Comparison of ENCODE assay signal across 26 mouse cellular contexts in the genomic region with DNA sequence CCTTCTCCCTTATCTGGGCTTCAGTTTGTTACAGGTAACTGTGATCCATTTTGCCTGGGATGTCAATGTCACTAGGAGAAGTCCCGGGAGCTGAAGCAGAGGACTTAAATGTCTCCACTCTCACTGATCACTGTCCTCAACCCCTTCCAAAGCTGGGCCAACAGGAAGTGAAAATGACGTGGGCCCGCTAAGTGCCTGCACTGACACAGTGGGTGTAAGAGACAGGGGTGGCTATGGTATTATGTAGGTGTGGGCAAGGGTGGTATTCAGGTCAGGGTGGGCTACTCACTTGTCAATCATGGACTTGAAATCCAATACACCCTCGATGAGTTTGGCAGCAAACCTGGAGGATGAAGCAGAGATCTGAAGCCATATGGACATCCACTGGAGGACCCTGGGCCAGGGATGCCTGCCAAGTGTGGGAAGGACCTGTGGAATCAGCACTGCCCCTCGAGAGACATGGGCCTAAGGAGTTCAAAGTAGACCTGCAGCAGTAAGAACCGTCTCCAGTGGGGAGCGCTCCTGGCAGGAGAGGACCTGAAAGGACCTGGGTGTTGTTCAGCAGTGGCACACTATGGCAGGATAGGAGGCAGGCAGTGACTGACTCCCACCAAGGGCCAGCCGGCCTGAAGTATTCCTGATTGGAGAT. TPM values are rescaled to one million over a fixed set of nuclear protein-coding genes. Genes with fewer than 3 reads are reported as not detected.
DNase-seq lines count a peak whose midpoint lies in the region; ATAC-seq and TF ChIP-seq lines count a peak whose summit lies in the region.
"Had no signal": no experiment of that assay in that cellular context is flagged by ENCODE, and none has a peak within 500 bp of the region (broad histone marks: within the 10 kb centered on the region; RNA-seq: fewer than 3 reads in every experiment).

No protein-coding gene starts in this region.

- TF ChIP-seq EP300 in liver, postnatal 0 days (IDR thresholded peaks at IDR 0.05; ENCODE audit: low read depth) = no peak

- no peak overlapping the region for H3K9ac ChIP-seq in heart, embryonic 13.5 days
- peak overlapping the region; percentile 34 for H3K9ac ChIP-seq in liver, postnatal 0 days (replicated peaks)
- no peak overlapping the region for H3K9ac ChIP-seq in liver, embryonic 12.5 days
- no peak overlapping the region; the same call in 1 of the 2 replicates for H3K9ac ChIP-seq in intestine, embryonic 16.5 days (ENCODE audit: low read depth, low read length)
- H3K9ac ChIP-seq: heart, embryonic 12.5 days; hindbrain, embryonic 12.5 days; midbrain, embryonic 15.5 days; neural tube, embryonic 13.5 days; stomach, embryonic 15.5 days had no signal

- no peak overlapping the region for H3K4me2 ChIP-seq in heart, embryonic 13.5 days
- no peak overlapping the region for H3K4me2 ChIP-seq in liver, postnatal 0 days (ENCODE audit: low read depth, low read length)
- no peak overlapping the region for H3K4me2 ChIP-seq in liver, embryonic 12.5 days
- H3K4me2 ChIP-seq in intestine, embryonic 16.5 days (ENCODE audit: low read depth, low read length) = no peak overlapping the region
- H3K4me2 ChIP-seq: heart, embryonic 12.5 days; hindbrain, embryonic 12.5 days; liver, embryonic 11.5 days; midbrain, embryonic 15.5 days; neural tube, embryonic 13.5 days; stomach, embryonic 15.5 days had no signal

- no peak for TF ChIP-seq CTCF in liver, postnatal 0 days (IDR thresholded peaks at IDR 0.05; ENCODE audit: low read depth)

- 0 out of 2 replicates have a peak overlapping the region, but pooled peaks have one; percentile 26 for H3K27ac ChIP-seq in heart, embryonic 13.5 days (replicated peaks)
- no peak overlapping the region for H3K27ac ChIP-seq in liver, postnatal 0 days (ENCODE audit: low read depth)
- no peak overlapping the region for H3K27ac ChIP-seq in liver, embryonic 12.5 days
- H3K27ac ChIP-seq in intestine, embryonic 16.5 days (ENCODE audit: low read length) = peak overlapping the region; percentile 61
- H3K27ac ChIP-seq: forebrain, embryonic 10.5 days; hindbrain, embryonic 12.5 days; layer of hippocampus, adult 2 months; midbrain, embryonic 15.5 days; neural tube, embryonic 13.5 days; stomach, embryonic 15.5 days had no signal

- no peak for ATAC-seq in heart, embryonic 13.5 days (ENCODE audit: extremely low read depth, insufficient number of reproducible peaks, low FRiP score, low TSS enrichment)
- no peak for ATAC-seq in liver, postnatal 0 days
- no peak for ATAC-seq in liver, embryonic 12.5 days
- ATAC-seq in intestine, embryonic 16.5 days = no peak; the same call in 1 of the 2 replicates
- ATAC-seq: activated CD4-positive, CD25-positive, alpha-beta regulatory T cell, adult 4 months; forebrain, embryonic 16.5 days; inflammation-experienced regulatory T-cells, adult 6 months; midbrain, embryonic 15.5 days had no signal

- no peaks in the 10 kb centered on the region for H3K9me3 ChIP-seq in heart, embryonic 13.5 days
- H3K9me3 ChIP-seq in liver, postnatal 0 days (ENCODE audit: low read length) = no peaks in the 10 kb centered on the region
- H3K9me3 ChIP-seq in liver, embryonic 12.5 days (replicated peaks) = no peaks in the 10 kb centered on the region
- H3K9me3 ChIP-seq in intestine, embryonic 16.5 days (ENCODE audit: control insufficient read depth, low read length) = no peaks in the 10 kb centered on the region
- H3K9me3 ChIP-seq: forebrain, embryonic 10.5 days; heart, embryonic 12.5 days; hindbrain, embryonic 12.5 days; midbrain, embryonic 15.5 days; neural tube, embryonic 13.5 days; stomach, embryonic 15.5 days had no signal

- 77% methylated on average over 8 of the region's 8 CpGs for WGBS in heart, embryonic 13.5 days
- WGBS in liver, postnatal 0 days (ENCODE audit: insufficient replicate concordance) = 75% methylated on average over 8 of the region's 8 CpGs
- 67% methylated on average over 8 of the region's 8 CpGs for WGBS in liver, embryonic 12.5 days (ENCODE audit: insufficient replicate concordance)
- 82% methylated on average over 8 of the region's 8 CpGs for WGBS in intestine, embryonic 16.5 days

- no peak for DNase-seq in heart, adult 18-20 months
- no peak for DNase-seq in liver, postnatal 0 days
- no peak for DNase-seq in testis, postnatal 10 days (ENCODE audit: low spot score)
- DNase-seq in adrenal gland, postnatal 25 days = no peak
- DNase-seq: adrenal gland, adult 8-10 months; cerebellum, adult 9-11 months; lung, adult 2 months; lung, postnatal 14 days; retina, postnatal 1 day; right cerebral cortex, postnatal 25 days; thymus, adult 18-20 months; thymus, postnatal 36 days had no signal

- no peak overlapping the region for H3K4me3 ChIP-seq in heart, embryonic 13.5 days
- H3K4me3 ChIP-seq in liver, postnatal 0 days (ENCODE audit: low read depth, low read length) = no peak overlapping the region
- no peak overlapping the region for H3K4me3 ChIP-seq in liver, embryonic 12.5 days
- H3K4me3 ChIP-seq in intestine, embryonic 16.5 days (ENCODE audit: low read length) = no peak overlapping the region
- H3K4me3 ChIP-seq: forebrain, embryonic 10.5 days; heart, embryonic 12.5 days; hindbrain, embryonic 12.5 days; layer of hippocampus, adult 2 months; midbrain, embryonic 15.5 days; neural tube, embryonic 13.5 days; stomach, embryonic 15.5 days had no signal

- H3K4me1 ChIP-seq in heart, embryonic 13.5 days = peaks cover 19% of the 10 kb centered on the region
- peaks cover 19% of the 10 kb centered on the region for H3K4me1 ChIP-seq in liver, postnatal 0 days (ENCODE audit: insufficient read depth)
- H3K4me1 ChIP-seq in liver, embryonic 12.5 days = peaks cover 23% of the 10 kb centered on the region
- H3K4me1 ChIP-seq in intestine, embryonic 16.5 days (ENCODE audit: control insufficient read depth, insufficient read depth, low read length) = peaks cover 4% of the 10 kb centered on the region; the same call in 1 of the 2 replicates
- H3K4me1 ChIP-seq: stomach, embryonic 15.5 days had no signal

- no peaks in the 10 kb centered on the region for H3K27me3 ChIP-seq in heart, embryonic 13.5 days (replicated peaks)
- no peaks in the 10 kb centered on the region for H3K27me3 ChIP-seq in liver, postnatal 0 days (ENCODE audit: insufficient read depth, low read length)
- H3K27me3 ChIP-seq in liver, embryonic 12.5 days (replicated peaks) = no peaks in the 10 kb centered on the region
- H3K27me3 ChIP-seq in intestine, embryonic 16.5 days (replicated peaks; ENCODE audit: control insufficient read depth, insufficient read depth, low read length) = no peaks in the 10 kb centered on the region
- H3K27me3 ChIP-seq: heart, embryonic 12.5 days; hindbrain, embryonic 12.5 days; midbrain, embryonic 15.5 days; neural tube, embryonic 13.5 days; stomach, embryonic 15.5 days had no signal

- peaks cover 86% of the 10 kb centered on the region for H3K36me3 ChIP-seq in heart, embryonic 13.5 days
- H3K36me3 ChIP-seq in liver, postnatal 0 days (replicated peaks; ENCODE audit: insufficient read depth, low read length) = peaks cover 71% of the 10 kb centered on the region
- peaks cover 89% of the 10 kb centered on the region for H3K36me3 ChIP-seq in liver, embryonic 12.5 days
- no peaks in the 10 kb centered on the region; the same call in 1 of the 2 replicates for H3K36me3 ChIP-seq in intestine, embryonic 16.5 days (ENCODE audit: control insufficient read depth, insufficient read depth, low read length)

RNA-seq across cellular contexts. Expression of gene Crat, which starts 7.0 kb away (rescaled TPM):
- 74.5 and 76.8 TPM in 2 replicates for polyA plus RNA-seq in heart, embryonic 13.5 days (2015; fragmentation: Nextera tagmentation; extraction: Ambion mirVana)
- 100 to 1,000 TPM; 507 to 509 TPM for total RNA-seq in heart, adult 18-20 months (2021)
- 57.5 and 64.3 TPM in 2 replicates for polyA plus RNA-seq in liver, postnatal 0 days (2015; fragmentation: Nextera tagmentation; extraction: Ambion mirVana)
- 26.0 and 28.6 TPM in 2 replicates for polyA plus RNA-seq in liver, embryonic 12.5 days (2016; fragmentation: Nextera tagmentation; extraction: Ambion mirVana)
- 25.9 and 29.4 TPM in 2 replicates for polyA plus RNA-seq in intestine, embryonic 16.5 days (2015; fragmentation: Nextera tagmentation; extraction: Ambion mirVana)
- total RNA-seq in adrenal gland, postnatal 25 days (2021) = 130 and 142 TPM in 2 replicates

RNA-seq across cellular contexts. Expression of gene Ptpa, which starts 7.3 kb away (rescaled TPM):
- 100.0 and 109 TPM in 2 replicates for polyA plus RNA-seq in heart, embryonic 13.5 days (2015; fragmentation: Nextera tagmentation; extraction: Ambion mirVana)
- total RNA-seq in heart, adult 18-20 months (2021) = 10 to 100 TPM; 81.6 to 96.7 TPM
- polyA plus RNA-seq in liver, postnatal 0 days (2015; fragmentation: Nextera tagmentation; extraction: Ambion mirVana) = 65.6 and 76.8 TPM in 2 replicates
- polyA plus RNA-seq in liver, embryonic 12.5 days (2016; fragmentation: Nextera tagmentation; extraction: Ambion mirVana) = 168 and 173 TPM in 2 replicates
- polyA plus RNA-seq in intestine, embryonic 16.5 days (2015; fragmentation: Nextera tagmentation; extraction: Ambion mirVana) = 120 and 132 TPM in 2 replicates
- 130 and 145 TPM in 2 replicates for total RNA-seq in adrenal gland, postnatal 25 days (2021)

RNA-seq across cellular contexts. Expression of gene Dolpp1, which starts 16.5 kb away (rescaled TPM):
- polyA plus RNA-seq in heart, embryonic 13.5 days (2015; fragmentation: Nextera tagmentation; extraction: Ambion mirVana) = 18.8 and 23.2 TPM in 2 replicates
- total RNA-seq in heart, adult 18-20 months (2021) = 1 to 10 TPM; 6.4 to 7.8 TPM
- polyA plus RNA-seq in liver, postnatal 0 days (2015; fragmentation: Nextera tagmentation; extraction: Ambion mirVana) = 12.0 and 12.2 TPM in 2 replicates
- polyA plus RNA-seq in liver, embryonic 12.5 days (2016; fragmentation: Nextera tagmentation; extraction: Ambion mirVana) = 23.5 and 24.3 TPM in 2 replicates
- 59.4 and 63.3 TPM in 2 replicates for polyA plus RNA-seq in intestine, embryonic 16.5 days (2015; fragmentation: Nextera tagmentation; extraction: Ambion mirVana)
- total RNA-seq in adrenal gland, postnatal 25 days (2021) = 22.3 and 28.5 TPM in 2 replicates

RNA-seq across cellular contexts. Expression of gene Miga2, which starts 44.5 kb away (rescaled TPM):
- 28.9 and 31.4 TPM in 2 replicates for polyA plus RNA-seq in heart, embryonic 13.5 days (2015; fragmentation: Nextera tagmentation; extraction: Ambion mirVana)
- 10 to 100 TPM; 83.0 to 85.6 TPM for total RNA-seq in heart, adult 18-20 months (2021)
- 7.6 and 8.2 TPM in 2 replicates for polyA plus RNA-seq in liver, postnatal 0 days (2015; fragmentation: Nextera tagmentation; extraction: Ambion mirVana)
- 12.7 and 13.6 TPM in 2 replicates for polyA plus RNA-seq in liver, embryonic 12.5 days (2016; fragmentation: Nextera tagmentation; extraction: Ambion mirVana)
- polyA plus RNA-seq in intestine, embryonic 16.5 days (2015; fragmentation: Nextera tagmentation; extraction: Ambion mirVana) = 23.1 and 24.7 TPM in 2 replicates
- total RNA-seq in adrenal gland, postnatal 25 days (2021) = 65.4 and 83.5 TPM in 2 replicates

RNA-seq across cellular contexts. Expression of gene Sh3glb2, which starts 49.4 kb away (rescaled TPM):
- 122 and 124 TPM in 2 replicates for polyA plus RNA-seq in heart, embryonic 13.5 days (2015; fragmentation: Nextera tagmentation; extraction: Ambion mirVana)
- 10 to 100 TPM; 34.6 to 42.9 TPM for total RNA-seq in heart, adult 18-20 months (2021)
- 13.9 and 14.4 TPM in 2 replicates for polyA plus RNA-seq in liver, postnatal 0 days (2015; fragmentation: Nextera tagmentation; extraction: Ambion mirVana)
- 30.3 and 33.7 TPM in 2 replicates for polyA plus RNA-seq in liver, embryonic 12.5 days (2016; fragmentation: Nextera tagmentation; extraction: Ambion mirVana)
- 68.6 and 71.4 TPM in 2 replicates for polyA plus RNA-seq in intestine, embryonic 16.5 days (2015; fragmentation: Nextera tagmentation; extraction: Ambion mirVana)
- total RNA-seq in adrenal gland, postnatal 25 days (2021) = 90.0 and 111 TPM in 2 replicates

Comparison
In these comparisons a context has a peak if more than half of its experiments do, and no peak if none do; other contexts are left out.
1. H3K27ac ChIP-seq: peak in heart, embryonic 13.5 days (single experiment) and intestine, embryonic 16.5 days (single experiment); none in liver, postnatal 0 days (single experiment) and liver, embryonic 12.5 days (single experiment).